Comparison of ENCODE assay signal across 14 mouse cellular contexts in the genomic region with DNA sequence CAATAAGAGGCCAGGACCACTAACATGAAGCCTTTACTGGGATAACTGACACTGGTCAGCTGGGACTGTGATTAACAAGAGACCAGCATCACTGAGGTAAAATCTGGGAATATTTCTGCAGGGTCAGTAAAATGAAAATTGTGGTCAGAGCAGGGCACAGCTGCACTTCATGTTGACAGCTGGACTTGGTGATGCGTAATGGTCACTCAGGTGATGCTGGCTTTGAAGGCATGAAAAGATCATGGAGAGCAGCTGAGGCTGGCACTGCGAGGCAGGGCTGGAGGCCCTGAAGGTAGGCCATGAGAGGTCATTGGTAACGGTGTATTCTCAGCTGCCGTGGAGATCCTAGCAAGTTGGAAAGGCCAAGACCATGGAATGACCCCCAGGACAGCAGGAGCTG.
"Had no signal": no experiment of that assay in that cellular context is flagged by ENCODE, and none has a peak within 500 bp of the region (broad histone marks: within the 10 kb centered on the region; RNA-seq: fewer than 3 reads in every experiment).

No protein-coding gene starts in this region.

- H3K9me3 ChIP-seq: neural tube, embryonic 12.5 days; neural tube, embryonic 13.5 days; stomach, embryonic 15.5 days had no signal

- H3K4me2 ChIP-seq: neural tube, embryonic 12.5 days; neural tube, embryonic 13.5 days; stomach, embryonic 15.5 days had no signal

- H3K4me3 ChIP-seq: neural tube, embryonic 12.5 days; neural tube, embryonic 13.5 days; stomach, embryonic 15.5 days had no signal

- H3K27ac ChIP-seq: neural tube, embryonic 12.5 days; neural tube, embryonic 13.5 days; stomach, embryonic 15.5 days; stomach, postnatal 0 days had no signal

- H3K36me3 ChIP-seq: neural tube, embryonic 12.5 days; stomach, embryonic 15.5 days had no signal

- DNase-seq: retina, postnatal 1 day; right cerebral cortex, adult 18-20 months; right cerebral cortex, postnatal 25 days; right cerebral cortex, postnatal 4 days; spleen, adult 18-20 months; thymus, adult 18-20 months; thymus, adult 2 months; thymus, postnatal 25 days; thymus, postnatal 36 days; thymus, postnatal 4 days had no signal

- H3K27me3 ChIP-seq: neural tube, embryonic 12.5 days; neural tube, embryonic 13.5 days; stomach, embryonic 15.5 days had no signal

- H3K9ac ChIP-seq: neural tube, embryonic 12.5 days; neural tube, embryonic 13.5 days; stomach, embryonic 15.5 days had no signal
